Mouse (Mus musculus) kidney, adult 2 months (tissue): ENCODE measurements around the gene Tmem63b. TPM values are rescaled to one million over a fixed set of nuclear protein-coding genes. Genes with fewer than 3 reads are reported as not detected.

Experiments
- DNase-seq: peaks from one replicate; pipeline ENCODE4 v3.0.0; 2021
- H3K27ac ChIP-seq: fragments of 200-500 bp; 2 replicates; pipeline ENCODE4 v1.5.1; 2012; ENCODE audit warnings: low read depth, low read length, control low read depth, inconsistent platforms; ENCODE audit not compliant: insufficient read depth
- H3K27me3 ChIP-seq: fragments of 200-500 bp; replicated peaks from 2 replicates; pipeline ENCODE4 v1.6.1; 2012; ENCODE audit warnings: mild to moderate bottlenecking, moderate library complexity, low read length, inconsistent platforms; ENCODE audit not compliant: control insufficient read depth, insufficient read depth
- H3K36me3 ChIP-seq: fragments of 200-500 bp; 2 replicates; pipeline ENCODE4 v1.6.1; 2012; ENCODE audit warnings: mild to moderate bottlenecking, moderate library complexity, low read length, inconsistent platforms; ENCODE audit not compliant: control insufficient read depth, insufficient read depth
- H3K4me1 ChIP-seq: fragments of 200-500 bp; 2 replicates; pipeline ENCODE4 v1.6.1; 2011; ENCODE audit warnings: low read length; ENCODE audit not compliant: control insufficient read depth, insufficient read depth
- H3K4me3 ChIP-seq: fragments of 200-500 bp; 2 replicates; pipeline ENCODE4 v1.5.1; 2011; ENCODE audit warnings: mild to moderate bottlenecking, low read depth, low read length, control low read depth; ENCODE audit not compliant: insufficient read depth
- CTCF ChIP-seq: fragments of 200-500 bp; conservative IDR thresholded peaks from 2 replicates; pipeline ENCODE4 v1.5.1; 2011; ENCODE audit warnings: low read depth, mild to moderate bottlenecking, control low read depth, low read length, moderate library complexity, mixed read lengths; ENCODE audit not compliant: insufficient read depth, insufficient read length
- POLR2A ChIP-seq: fragments of 200-500 bp; IDR thresholded peaks from one replicate; pipeline ENCODE4 v1.6.1; 2011; ENCODE audit warnings: low read depth, low read length, control low read depth
- WGBS: fragments of 180-500 bp; shearing (Covaris S2); methylation state at CpG from one replicate; pipeline ENCODE4 v1.1.7; 2018; 5-methylcytosine and 5-hydroxymethylcytosine counted together
- polyA plus RNA-seq: library from polyadenylated mRNA; depleted of rRNA; stranded (reverse); fragments of >200 nt; gene quantifications from 2 replicates; pipeline ENCODE4 v1.2.3, GENCODE M21; 2012

Tmem63b gene
- polyA plus RNA-seq, 1 experiment: 77.9 TPM

DNA sequence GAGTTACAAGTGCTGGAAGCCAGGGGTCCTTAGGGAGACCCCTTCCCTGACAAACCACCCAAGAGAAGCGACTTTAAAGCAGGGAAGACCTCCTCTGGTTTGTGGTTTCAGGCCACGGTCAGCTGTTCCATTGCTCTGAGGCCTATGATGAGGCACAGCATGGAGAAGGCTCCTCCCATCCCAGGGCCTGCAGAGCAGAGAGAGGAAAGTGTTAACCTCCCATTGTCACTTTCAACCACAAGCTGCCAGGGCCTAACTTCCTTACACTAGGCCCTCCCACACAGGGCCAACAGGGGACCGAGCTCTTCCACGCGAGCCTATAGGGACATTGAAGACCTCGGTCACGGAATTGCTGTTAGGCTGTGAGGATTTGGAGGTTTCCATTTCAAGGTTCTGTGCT, 16.5 kb upstream of the Tmem63b start:
- TF ChIP-seq CTCF (no peak), POLR2A (no peak)
- Histone ChIP-seq H3K27me3 (no peaks in the 10 kb centered on the region), H3K4me3 (no peak overlapping the region), H3K4me1 (peaks cover 5% of the 10 kb centered on the region; the same call in 1 of the 2 replicates), H3K36me3 (no peaks in the 10 kb centered on the region), H3K27ac (no peak overlapping the region)
- 67% methylated on average over 7 of the region's 7 CpGs for WGBS
- no peak for DNase-seq

DNA sequence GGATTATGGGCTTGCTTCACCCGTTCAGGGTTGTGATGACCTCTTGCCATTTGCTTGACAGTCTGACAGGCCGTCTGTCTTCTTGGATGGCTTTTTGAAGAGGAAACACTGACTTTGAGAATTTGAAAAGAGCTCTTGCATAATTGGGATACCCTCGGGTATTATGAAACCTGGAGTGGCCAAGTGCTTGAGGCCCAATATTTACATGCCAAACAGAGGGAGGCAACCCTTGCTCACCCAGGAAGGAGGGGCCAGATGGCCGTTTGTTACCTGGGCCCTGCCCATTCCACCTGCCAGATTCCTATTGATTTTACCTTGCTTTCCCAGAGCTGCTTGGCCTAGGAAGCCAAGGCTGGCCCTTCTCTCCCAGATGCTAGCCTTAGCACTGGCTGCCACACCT, 15.5 kb upstream of the Tmem63b start:
- WGBS: 65% methylated on average over 4 of the region's 4 CpGs

DNA sequence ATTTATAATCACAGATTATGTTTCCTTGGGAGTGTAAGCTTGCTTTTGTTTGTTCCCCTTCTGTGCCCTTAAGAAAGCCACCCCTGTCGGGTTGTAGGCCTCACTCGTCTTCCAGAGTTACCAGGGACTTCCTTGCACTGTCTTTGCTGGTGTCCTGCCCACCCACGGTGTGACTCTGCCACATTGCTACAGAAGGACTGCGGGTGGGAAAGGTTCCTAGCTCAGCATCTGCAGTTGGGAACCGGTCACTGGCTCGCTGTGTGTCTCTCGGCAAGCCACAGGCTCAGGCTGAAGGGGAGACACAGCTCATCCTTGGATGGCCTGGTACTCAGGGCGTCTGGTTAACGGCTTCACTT, 14.5 kb upstream of the Tmem63b start:
- Histone ChIP-seq H3K4me1 (peaks cover 5% of the 10 kb centered on the region; the same call in 1 of the 2 replicates), H3K4me3 (no peak overlapping the region), H3K27me3 (no peaks in the 10 kb centered on the region), H3K27ac (no peak overlapping the region), H3K36me3 (no peaks in the 10 kb centered on the region)
- WGBS: 78% methylated on average over 9 of the region's 9 CpGs
- DNase-seq: no peak
- no peak for TF ChIP-seq CTCF
- TF ChIP-seq POLR2A: no peak

More for the DNA sequence above, 15.5 kb upstream of the Tmem63b start:
- no peak overlapping the region for H3K4me3 ChIP-seq
- no peak overlapping the region for H3K27ac ChIP-seq
- peaks cover 5% of the 10 kb centered on the region; the same call in 1 of the 2 replicates for H3K4me1 ChIP-seq
- DNase-seq: no peak
- no peaks in the 10 kb centered on the region for H3K36me3 ChIP-seq
- H3K27me3 ChIP-seq: no peaks in the 10 kb centered on the region
- TF ChIP-seq POLR2A (no peak), CTCF (no peak)

DNA sequence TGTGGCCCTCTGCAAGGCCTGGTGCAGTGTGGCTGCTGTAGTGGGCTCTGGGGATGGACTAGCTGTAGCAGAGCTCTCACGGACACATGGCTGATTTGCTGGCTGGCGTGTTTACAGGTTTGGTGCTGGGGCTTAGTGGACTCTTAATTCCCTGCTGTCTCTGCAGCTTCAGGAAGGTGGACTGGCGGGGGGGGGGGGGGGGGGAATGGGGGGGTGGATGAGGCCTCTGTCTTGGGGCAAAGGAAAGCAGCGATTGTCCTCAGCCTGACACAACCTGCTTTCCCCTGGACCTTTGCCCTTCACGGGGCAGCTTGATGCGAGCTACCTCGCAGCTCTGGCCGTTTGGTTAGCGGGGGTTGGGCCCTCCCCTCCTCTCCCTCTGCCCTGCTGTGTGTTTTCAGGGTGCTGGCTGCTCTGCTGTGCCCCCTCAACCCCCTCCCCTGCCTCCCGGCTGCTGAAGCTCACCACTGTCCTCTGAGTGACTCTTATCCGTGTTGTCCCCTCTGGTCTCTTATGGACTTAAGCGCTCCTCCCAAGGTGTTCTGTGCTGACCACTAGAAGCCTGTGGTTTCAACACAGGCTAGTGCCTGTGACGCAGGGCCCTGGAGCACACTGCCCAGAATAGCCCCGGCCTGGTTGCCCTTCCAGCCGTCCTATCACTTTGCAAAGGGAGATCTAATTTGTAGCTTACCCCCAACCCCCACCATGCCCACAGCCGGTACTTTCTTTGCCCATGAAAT, 14.0 kb upstream of the Tmem63b start:
- Histone ChIP-seq H3K36me3 (no peaks in the 10 kb centered on the region), H3K4me3 (no peak overlapping the region), H3K4me1 (peaks cover 5% of the 10 kb centered on the region; the same call in 1 of the 2 replicates), H3K27ac (no peak overlapping the region), H3K27me3 (no peaks in the 10 kb centered on the region)
- 54% methylated on average over 10 of the region's 16 CpGs for WGBS
- DNase-seq: peak; percentile 66
- TF ChIP-seq CTCF (no peak), POLR2A (no peak)

DNA sequence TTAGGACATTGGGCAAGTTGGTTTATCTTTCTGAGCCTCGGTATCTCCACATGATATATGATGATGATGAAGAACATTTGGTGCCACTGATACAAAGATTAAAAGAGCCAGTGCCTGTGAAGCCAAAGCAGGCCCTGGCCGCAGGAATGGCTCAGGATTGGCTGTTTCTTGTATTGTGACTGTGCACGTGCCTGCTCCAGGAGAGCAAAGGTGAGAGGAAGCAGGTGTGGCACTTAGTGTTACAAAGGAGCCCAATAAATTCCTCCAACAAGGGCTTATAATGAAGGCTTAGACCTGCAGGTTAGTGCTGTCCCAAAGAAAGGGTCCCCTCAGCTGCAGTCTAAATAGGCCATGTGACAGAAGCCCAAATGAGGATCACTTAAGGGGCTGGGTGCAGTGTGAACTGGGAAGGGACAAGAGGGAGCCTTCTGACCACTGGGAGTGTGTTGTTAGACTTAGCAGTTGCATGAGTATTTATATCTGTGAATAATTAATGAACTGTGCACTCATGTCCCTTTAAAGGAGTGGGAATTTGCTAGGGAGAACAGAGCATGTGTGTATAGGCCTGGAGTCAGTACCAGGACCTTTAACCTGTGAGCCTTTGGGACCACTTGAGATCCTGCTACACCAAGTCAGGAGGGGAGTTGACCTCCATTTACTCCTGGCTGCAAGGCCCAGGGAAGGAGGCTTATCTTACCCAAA, 12.5 kb upstream of the Tmem63b start:
- H3K27ac ChIP-seq: no peak overlapping the region
- H3K4me3 ChIP-seq: no peak overlapping the region
- no peaks in the 10 kb centered on the region for H3K36me3 ChIP-seq
- no peaks in the 10 kb centered on the region for H3K27me3 ChIP-seq
- WGBS: 78% methylated on average over 3 of the region's 3 CpGs
- peaks cover 9% of the 10 kb centered on the region for H3K4me1 ChIP-seq
- TF ChIP-seq POLR2A (no peak), CTCF (no peak)
- no peak for DNase-seq

DNA sequence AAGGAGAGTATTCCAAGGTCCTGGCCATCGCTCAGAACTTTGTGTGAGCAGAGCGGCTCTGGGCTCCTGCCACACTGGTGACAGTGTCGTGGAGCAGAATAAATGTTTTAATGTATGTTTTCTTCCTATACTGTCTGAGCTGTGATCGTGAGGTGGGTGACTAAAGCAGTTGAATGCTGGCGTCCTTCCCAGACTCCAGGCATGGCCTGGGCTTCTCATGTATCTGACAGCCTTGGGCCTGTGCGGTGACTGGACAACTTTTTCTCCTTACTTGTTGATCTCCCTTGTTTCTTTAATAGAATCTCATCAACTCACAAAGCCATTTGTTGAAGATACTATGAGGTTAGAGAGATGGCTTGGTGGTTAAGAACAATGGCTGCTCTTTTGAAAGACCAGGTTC, 11.7 kb upstream of the Tmem63b start:
- WGBS: 88% methylated on average over 6 of the region's 6 CpGs
- no peaks in the 10 kb centered on the region for H3K36me3 ChIP-seq
- no peaks in the 10 kb centered on the region for H3K27me3 ChIP-seq
- H3K4me3 ChIP-seq: no peak overlapping the region
- H3K4me1 ChIP-seq: peaks cover 14% of the 10 kb centered on the region
- TF ChIP-seq POLR2A (no peak), CTCF (no peak)
- no peak for DNase-seq
- H3K27ac ChIP-seq: no peak overlapping the region

DNA sequence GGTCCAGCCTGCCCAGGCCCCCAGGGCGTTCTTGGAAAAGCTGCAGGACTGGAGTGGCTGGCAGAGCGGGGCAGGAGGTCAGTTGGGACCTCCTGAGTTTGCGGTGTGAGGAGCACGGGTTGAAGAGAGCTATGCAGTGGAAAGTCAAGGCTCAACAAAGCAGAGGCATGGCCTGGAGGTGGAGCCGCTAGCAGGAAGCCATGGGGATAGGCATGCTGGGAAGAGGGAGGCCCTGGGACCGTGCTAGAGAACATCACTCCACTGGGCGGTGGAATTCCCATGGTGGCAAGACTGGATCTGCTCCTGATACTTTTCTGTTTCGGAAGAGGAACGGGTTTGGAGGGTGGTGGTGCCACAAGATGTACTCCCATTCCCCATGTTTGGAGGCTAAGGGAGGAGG, 10.3 kb upstream of the Tmem63b start:
- Histone ChIP-seq H3K4me1 (peaks cover 14% of the 10 kb centered on the region), H3K4me3 (no peak overlapping the region), H3K27ac (no peak overlapping the region), H3K36me3 (no peaks in the 10 kb centered on the region), H3K27me3 (no peaks in the 10 kb centered on the region)
- DNase-seq: no peak
- TF ChIP-seq POLR2A: no peak
- TF ChIP-seq CTCF: no peak
- WGBS: 98% methylated on average over 9 of the region's 9 CpGs
